Comparison of ENCODE assay signal across 11 mouse cellular contexts in the genomic region with DNA sequence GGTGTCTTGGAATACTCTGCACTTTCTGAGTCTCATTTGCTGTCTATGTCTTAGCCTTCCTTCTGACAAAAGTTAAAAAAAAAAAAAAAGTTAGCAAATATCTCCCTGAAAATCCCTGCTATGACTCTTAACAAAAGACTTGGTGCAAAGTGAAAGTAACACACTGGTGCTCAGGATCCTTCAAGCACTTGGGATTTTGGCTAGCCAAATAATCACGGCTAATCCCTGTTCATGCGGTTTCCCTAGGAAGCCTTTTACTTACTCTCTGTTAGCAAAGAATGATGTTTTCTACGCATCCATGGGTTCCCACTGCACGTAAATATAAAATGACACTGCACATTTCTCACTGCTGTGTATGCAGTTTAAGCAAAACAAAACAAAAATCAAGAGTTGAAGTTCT.
DNase-seq lines count a peak whose midpoint lies in the region; ATAC-seq and TF ChIP-seq lines count a peak whose summit lies in the region.
"Had no signal": no experiment of that assay in that cellular context is flagged by ENCODE, and none has a peak within 500 bp of the region (broad histone marks: within the 10 kb centered on the region; RNA-seq: fewer than 3 reads in every experiment).

No protein-coding gene starts in this region.

- no peak for ATAC-seq in hindbrain, postnatal 0 days
- ATAC-seq in hindbrain, embryonic 16.5 days, result no peak
- no peak for ATAC-seq in lung, postnatal 0 days
- ATAC-seq in stomach, embryonic 14.5 days (ENCODE audit: insufficient number of reproducible peaks, insufficient read depth, low FRiP score, low read depth), result no peak

- no peak overlapping the region for H3K9ac ChIP-seq in hindbrain, postnatal 0 days (replicated peaks; ENCODE audit: low read length)
- H3K9ac ChIP-seq in hindbrain, embryonic 16.5 days (ENCODE audit: low read depth, low read length), result no peak overlapping the region
- no peak overlapping the region for H3K9ac ChIP-seq in lung, postnatal 0 days (replicated peaks; ENCODE audit: low read depth)
- no peak overlapping the region for H3K9ac ChIP-seq in stomach, embryonic 14.5 days (replicated peaks; ENCODE audit: low read depth, low read length)
- H3K9ac ChIP-seq: embryonic facial prominence, embryonic 13.5 days; limb, embryonic 15.5 days had no signal

- 0 out of 2 replicates have a peak overlapping the region, but pooled peaks have one; percentile 10 for H3K4me2 ChIP-seq in hindbrain, postnatal 0 days (ENCODE audit: low read depth, low read length)
- H3K4me2 ChIP-seq in hindbrain, embryonic 16.5 days (ENCODE audit: low read length), result no peak overlapping the region
- peak overlapping the region; percentile 19 for H3K4me2 ChIP-seq in lung, postnatal 0 days (replicated peaks; ENCODE audit: low read depth, low read length)
- peak overlapping the region; percentile 30 for H3K4me2 ChIP-seq in stomach, embryonic 14.5 days (replicated peaks; ENCODE audit: low read depth, low read length)
- H3K4me2 ChIP-seq: embryonic facial prominence, embryonic 13.5 days; limb, embryonic 15.5 days had no signal

- no peaks in the 10 kb centered on the region for H3K9me3 ChIP-seq in hindbrain, postnatal 0 days (ENCODE audit: low read length)
- H3K9me3 ChIP-seq in hindbrain, embryonic 16.5 days (ENCODE audit: control insufficient read depth, low read length), result no peaks in the 10 kb centered on the region
- no peaks in the 10 kb centered on the region for H3K9me3 ChIP-seq in lung, postnatal 0 days (ENCODE audit: low read length)
- H3K9me3 ChIP-seq in stomach, embryonic 14.5 days (ENCODE audit: control insufficient read depth, low read depth, low read length), result no peaks in the 10 kb centered on the region
- H3K9me3 ChIP-seq: embryonic facial prominence, embryonic 13.5 days; limb, embryonic 15.5 days had no signal

- no peaks in the 10 kb centered on the region for H3K27me3 ChIP-seq in hindbrain, postnatal 0 days (ENCODE audit: insufficient read depth, low read length)
- no peaks in the 10 kb centered on the region for H3K27me3 ChIP-seq in hindbrain, embryonic 16.5 days (replicated peaks; ENCODE audit: control insufficient read depth, insufficient read depth, low read length)
- H3K27me3 ChIP-seq in lung, postnatal 0 days (replicated peaks; ENCODE audit: insufficient read depth, low read length), result no peaks in the 10 kb centered on the region
- H3K27me3 ChIP-seq in stomach, embryonic 14.5 days (ENCODE audit: control insufficient read depth, insufficient read depth, low read length), result no peaks in the 10 kb centered on the region
- H3K27me3 ChIP-seq: limb, embryonic 15.5 days had no signal

- no peak for TF ChIP-seq EP300 in lung, postnatal 0 days (IDR thresholded peaks at IDR 0.05)

- no peak overlapping the region for H3K4me3 ChIP-seq in hindbrain, postnatal 0 days (ENCODE audit: low read length)
- H3K4me3 ChIP-seq in hindbrain, embryonic 16.5 days (ENCODE audit: low read length), result no peak overlapping the region
- no peak overlapping the region for H3K4me3 ChIP-seq in lung, postnatal 0 days (ENCODE audit: low read depth, low read length)
- H3K4me3 ChIP-seq in stomach, embryonic 14.5 days (ENCODE audit: low read depth, low read length), result no peak overlapping the region
- H3K4me3 ChIP-seq: embryonic facial prominence, embryonic 13.5 days; limb, embryonic 15.5 days had no signal

- H3K36me3 ChIP-seq in hindbrain, postnatal 0 days (ENCODE audit: insufficient read depth, low read length), result no peaks in the 10 kb centered on the region
- H3K36me3 ChIP-seq in hindbrain, embryonic 16.5 days (ENCODE audit: control insufficient read depth, insufficient read depth, low read length), result no peaks in the 10 kb centered on the region
- H3K36me3 ChIP-seq in lung, postnatal 0 days (ENCODE audit: insufficient read depth, low read length), result no peaks in the 10 kb centered on the region
- H3K36me3 ChIP-seq in stomach, embryonic 14.5 days (ENCODE audit: control insufficient read depth, insufficient read depth, low read length), result no peaks in the 10 kb centered on the region
- H3K36me3 ChIP-seq: embryonic facial prominence, embryonic 13.5 days; limb, embryonic 15.5 days had no signal

- TF ChIP-seq CTCF in hindbrain, postnatal 0 days (IDR thresholded peaks at IDR 0.05; ENCODE audit: low read depth), result no peak
- TF ChIP-seq CTCF in lung, postnatal 0 days (IDR thresholded peaks at IDR 0.05), result no peak

- H3K4me1 ChIP-seq in hindbrain, postnatal 0 days (ENCODE audit: insufficient read depth, low read length), result no peaks in the 10 kb centered on the region
- no peaks in the 10 kb centered on the region; the same call in 1 of the 2 replicates for H3K4me1 ChIP-seq in hindbrain, embryonic 16.5 days (ENCODE audit: control insufficient read depth, insufficient read depth, low read depth, low read length)
- H3K4me1 ChIP-seq in lung, postnatal 0 days (ENCODE audit: insufficient read depth, low read depth, low read length), result no peaks in the 10 kb centered on the region
- H3K4me1 ChIP-seq in stomach, embryonic 14.5 days (ENCODE audit: control insufficient read depth, insufficient read depth, low read length), result peaks cover 4% of the 10 kb centered on the region; the same call in 1 of the 2 replicates
- H3K4me1 ChIP-seq: limb, embryonic 15.5 days had no signal

- H3K27ac ChIP-seq in hindbrain, postnatal 0 days, result no peak overlapping the region
- no peak overlapping the region for H3K27ac ChIP-seq in hindbrain, embryonic 16.5 days (ENCODE audit: low read depth, low read length)
- no peak overlapping the region for H3K27ac ChIP-seq in lung, postnatal 0 days (ENCODE audit: low read length)
- H3K27ac ChIP-seq in stomach, embryonic 14.5 days (ENCODE audit: low read length), result no peak overlapping the region
- H3K27ac ChIP-seq: embryonic facial prominence, embryonic 13.5 days; limb, embryonic 15.5 days had no signal

- WGBS in hindbrain, postnatal 0 days, result 50% methylated on average over 4 of the region's 4 CpGs
- WGBS in hindbrain, embryonic 16.5 days, result 40% methylated on average over 4 of the region's 4 CpGs
- 28% methylated on average over 4 of the region's 4 CpGs for WGBS in lung, postnatal 0 days
- 41% methylated on average over 4 of the region's 4 CpGs for WGBS in stomach, embryonic 14.5 days

- no peak for DNase-seq in hindbrain, postnatal 0 days (ENCODE audit: low spot score)
- peak; percentile 51 for DNase-seq in lung, postnatal 0 days (ENCODE audit: low spot score)
- DNase-seq in lung, postnatal 4 days, result no peak
- peak; percentile 14 for DNase-seq in adipocyte (ENCODE audit: low spot score)
- no peak for DNase-seq in right cerebral cortex, postnatal 10 days (ENCODE audit: low spot score in 2 of 2)
- DNase-seq: adrenal gland, postnatal 10 days; cerebellum, postnatal 25 days had no signal

Comparison
In these comparisons a context has a peak if more than half of its experiments do, and no peak if none do; other contexts are left out.
1. DNase-seq: peak in lung, postnatal 0 days (single experiment) and adipocyte (single experiment); none in hindbrain, postnatal 0 days (single experiment), lung, postnatal 4 days (0 of 2) and right cerebral cortex, postnatal 10 days (0 of 2).